Mouse (Mus musculus): ENCODE results near the gene Cbx8.
A peak's percentile ranks its signal among the peaks of the same experiment; 100 is the strongest.

Gene Cbx8

DNA sequence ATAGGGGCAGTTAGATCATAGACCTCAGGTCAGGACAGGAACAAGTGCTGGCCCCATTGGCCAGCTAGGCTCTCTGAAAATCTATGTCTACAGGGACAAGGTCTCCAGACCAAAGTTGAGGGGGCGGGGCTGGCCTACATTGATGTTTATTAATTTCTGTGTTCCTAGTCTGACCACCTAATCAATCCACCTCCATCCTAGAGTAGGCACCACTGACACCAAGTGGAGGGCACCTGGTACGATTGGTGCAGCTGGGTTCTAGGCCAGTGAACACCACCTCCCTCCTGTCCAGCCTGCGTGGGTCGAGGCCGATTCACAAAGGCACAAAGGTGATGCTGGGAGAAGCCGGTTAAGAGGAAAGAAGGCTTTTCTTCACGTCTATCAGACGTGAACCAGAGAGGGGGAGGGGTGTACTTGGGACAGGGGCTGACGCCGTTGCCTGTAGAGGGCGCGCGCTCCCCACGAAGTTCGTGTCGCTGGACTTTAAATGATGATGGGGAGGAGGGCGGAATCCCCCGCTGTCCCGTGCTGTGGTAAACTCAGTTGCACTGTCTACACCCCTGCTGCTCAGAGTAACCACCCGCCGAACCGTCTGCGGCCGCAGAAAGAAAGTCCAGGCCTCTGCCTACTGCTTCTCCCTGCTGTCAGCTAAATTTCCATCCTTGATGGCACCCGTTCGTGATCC lies 6.8 kb downstream of the Cbx8 start:
- DNase-seq = peak; percentile 70 to 85

DNA sequence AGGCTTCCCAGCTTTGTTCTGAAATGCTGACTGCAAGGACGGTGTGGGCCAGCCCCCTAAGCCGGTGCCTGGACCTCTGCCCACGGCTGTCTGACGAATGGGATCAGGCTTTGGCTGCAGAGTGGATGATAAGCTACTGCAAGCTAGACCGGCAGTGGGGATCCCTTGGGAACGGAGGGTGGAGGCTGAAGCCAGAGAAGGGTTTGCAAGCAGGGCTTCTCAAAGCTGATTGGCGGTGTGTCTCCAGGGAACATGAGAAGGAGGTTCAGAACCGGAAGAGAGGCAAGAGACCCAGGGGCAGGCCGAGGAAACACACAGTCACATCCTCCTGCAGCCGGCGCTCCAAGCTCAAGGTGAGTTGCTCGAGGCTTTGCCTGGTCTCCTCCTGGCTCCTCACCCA lies 14.6 kb downstream of the Cbx8 start:
- peak in 1 of 2 experiments; percentile 37 for DNase-seq

DNA sequence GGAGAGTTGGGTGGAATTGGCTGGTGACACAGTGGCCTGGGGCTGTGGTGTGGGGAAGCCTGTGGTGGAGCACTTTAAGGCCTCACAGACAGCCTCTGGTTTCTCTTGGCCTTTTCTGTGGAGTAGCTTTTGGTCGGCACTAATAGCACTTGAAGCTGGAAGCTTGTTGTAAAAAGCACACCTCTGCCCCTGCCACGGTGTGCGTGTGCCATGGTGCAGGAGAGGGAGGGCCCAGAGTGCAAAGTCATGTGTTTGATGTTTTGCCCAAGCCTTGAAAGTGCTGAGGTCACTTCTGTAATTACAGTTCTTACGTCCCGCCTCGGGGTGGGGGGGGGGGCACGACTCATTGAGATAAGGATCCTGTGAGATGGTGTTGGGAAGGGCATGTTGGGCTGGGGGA lies 16.5 kb downstream of the Cbx8 start:
- no peak for DNase-seq

DNA sequence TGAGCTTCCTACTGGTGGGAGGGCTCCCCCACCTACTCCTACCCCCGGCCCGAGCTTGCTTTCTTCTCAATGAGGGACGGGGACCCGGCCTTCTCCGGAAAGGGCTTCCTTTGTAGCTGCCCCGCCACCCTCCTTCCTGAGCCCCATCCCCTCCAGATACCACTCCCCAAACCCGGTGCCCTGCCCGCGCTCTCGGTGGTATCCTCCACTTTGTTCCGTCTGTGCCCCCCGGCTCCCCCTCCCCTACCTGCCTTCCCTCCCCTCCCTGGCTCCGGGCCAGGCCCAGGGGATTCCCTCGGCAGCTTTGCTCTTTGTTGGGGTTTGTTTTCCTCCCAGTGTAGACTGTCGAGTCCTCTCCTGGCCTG lies 17.2 kb downstream of the Cbx8 start:
- no peak for DNase-seq

DNA sequence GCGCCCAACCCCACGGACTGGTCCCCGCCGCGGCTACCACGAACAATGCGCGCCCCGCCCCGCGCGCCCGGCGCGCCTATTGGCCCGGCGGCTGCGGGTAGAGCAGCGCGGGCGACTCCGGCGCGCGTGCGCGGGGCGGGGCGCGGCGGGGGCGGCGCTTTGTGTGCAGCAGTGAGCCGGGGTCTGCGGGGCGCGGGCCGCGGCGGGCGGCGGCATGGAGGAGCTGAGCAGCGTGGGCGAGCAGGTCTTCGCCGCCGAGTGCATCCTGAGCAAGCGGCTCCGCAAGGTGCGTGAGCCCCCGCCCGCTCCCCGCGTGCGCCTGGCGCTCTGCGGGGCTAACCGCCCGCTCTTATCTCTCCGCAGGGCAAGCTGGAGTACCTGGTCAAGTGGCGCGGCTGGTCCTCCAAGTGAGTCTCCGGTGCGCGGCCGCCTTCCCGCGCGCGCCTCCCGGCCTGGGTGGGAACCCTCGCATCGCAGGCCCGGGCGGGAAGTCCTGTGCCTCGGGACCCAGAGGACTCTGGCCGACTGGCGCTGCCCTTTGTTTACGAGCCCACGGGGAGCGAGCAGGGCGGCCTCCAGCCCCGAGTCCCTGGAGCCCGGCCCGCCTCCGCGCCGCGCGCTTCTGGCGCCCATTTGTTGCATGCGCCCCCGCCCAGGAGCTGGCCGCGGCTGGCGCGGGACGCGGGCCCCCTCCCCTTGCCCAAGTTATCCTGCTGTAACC lies 17.7 kb downstream of the Cbx8 start, which contains the start of gene Cbx2:
Gene Cbx2, plus strand, starts transcription at position 68 of the 721 bp plus-strand sequence.
- DNase-seq = peak; percentile 69 to 86

DNA sequence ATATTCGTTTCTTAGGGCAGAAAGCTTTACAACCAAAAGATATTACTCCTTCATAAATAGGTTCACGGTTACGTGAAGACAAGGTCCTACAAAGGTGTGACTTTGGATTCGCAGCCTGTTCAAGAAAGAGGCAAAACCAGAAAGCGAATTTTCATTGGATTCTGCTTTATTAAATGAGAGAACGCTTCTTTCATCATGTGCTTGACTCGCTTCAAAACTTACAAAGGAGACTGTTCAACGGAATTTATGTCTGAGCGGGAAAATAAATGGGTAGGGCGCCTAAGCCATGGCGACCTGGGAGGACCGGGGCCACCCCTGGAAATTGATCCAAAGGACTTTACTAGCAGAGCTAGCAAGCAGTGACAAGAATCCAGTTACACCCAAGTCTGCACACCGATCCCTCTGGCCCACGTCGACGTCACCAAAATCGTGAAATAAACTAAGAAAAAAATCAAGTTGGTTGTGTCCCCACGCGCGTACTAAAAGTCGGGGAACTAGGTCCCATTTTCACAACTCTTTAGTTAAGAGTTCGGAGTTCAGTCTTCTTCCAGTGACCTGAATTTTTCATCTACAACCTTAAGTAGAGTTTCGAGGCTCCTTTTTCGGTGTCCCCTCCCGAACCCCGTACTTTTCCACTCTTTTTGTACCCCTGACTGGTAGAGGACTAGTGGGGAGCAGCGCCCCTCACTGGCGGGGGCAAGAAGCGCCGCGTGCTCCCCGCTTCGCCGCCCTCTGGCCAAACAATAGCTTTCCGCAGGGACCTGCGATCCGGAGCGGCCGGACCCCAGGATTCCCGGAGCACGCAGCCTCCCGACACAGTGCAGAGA lies 18.5 kb downstream of the Cbx8 start:
- no peak for DNase-seq

DNA sequence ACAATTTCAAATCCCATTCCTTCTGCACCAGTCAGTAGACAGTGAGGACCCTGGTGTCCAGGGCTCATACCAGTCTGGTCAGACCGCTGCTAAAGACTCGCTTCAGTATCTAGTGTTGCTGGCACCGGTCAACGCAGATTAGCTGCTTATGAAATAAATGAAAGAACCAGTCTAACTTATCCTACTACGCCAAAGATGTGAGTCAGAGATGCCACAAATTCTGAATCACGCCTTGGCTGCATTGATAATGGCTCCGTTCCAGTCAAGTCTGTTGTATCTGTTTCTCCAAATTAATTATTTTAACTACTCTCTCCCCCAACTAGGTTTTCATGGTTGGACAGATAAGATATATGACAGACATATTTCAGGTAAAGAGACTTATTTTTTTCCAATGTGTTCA lies 19.6 kb downstream of the Cbx8 start:
- no peak for DNase-seq

DNA sequence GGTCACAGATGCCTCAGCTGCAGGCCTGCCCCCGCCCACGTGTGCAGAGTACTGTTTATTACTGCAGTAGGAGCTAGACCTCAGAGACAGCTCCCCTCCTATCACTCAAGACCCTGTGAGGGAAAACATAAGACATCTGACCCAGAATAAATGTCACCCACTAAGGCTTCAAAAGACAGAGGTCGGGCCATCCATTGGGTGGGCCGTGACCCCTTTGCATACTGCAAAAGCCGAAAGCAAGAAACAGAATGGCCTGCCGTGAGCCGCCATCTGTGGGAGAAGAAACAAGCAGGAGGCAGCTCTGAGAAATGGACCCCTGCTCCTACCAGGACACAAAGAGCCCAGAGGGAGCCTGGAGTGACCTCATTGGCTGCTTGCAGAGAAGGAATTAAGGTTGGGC lies 23.3 kb downstream of the Cbx8 start:
- no peak for DNase-seq

DNA sequence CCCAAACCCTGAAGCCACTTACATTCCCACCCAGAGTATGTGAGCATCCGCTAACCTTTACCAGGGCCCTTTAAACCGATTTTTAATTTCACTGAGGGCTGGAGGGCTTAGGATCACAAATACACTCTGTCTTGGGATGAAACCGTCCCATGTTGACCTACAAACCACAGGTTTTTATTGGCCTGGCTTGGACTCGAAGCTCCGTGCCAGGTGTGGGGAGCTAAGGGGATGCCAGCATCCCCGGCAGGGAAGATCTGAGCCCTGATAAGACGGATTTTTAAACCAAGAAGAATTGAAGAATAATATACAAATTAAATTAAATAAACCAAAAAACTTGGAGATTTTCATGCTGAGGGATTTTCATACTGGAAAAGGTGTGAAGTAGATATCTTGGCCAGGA lies 26.3 kb downstream of the Cbx8 start:
- DNase-seq = no peak

DNA sequence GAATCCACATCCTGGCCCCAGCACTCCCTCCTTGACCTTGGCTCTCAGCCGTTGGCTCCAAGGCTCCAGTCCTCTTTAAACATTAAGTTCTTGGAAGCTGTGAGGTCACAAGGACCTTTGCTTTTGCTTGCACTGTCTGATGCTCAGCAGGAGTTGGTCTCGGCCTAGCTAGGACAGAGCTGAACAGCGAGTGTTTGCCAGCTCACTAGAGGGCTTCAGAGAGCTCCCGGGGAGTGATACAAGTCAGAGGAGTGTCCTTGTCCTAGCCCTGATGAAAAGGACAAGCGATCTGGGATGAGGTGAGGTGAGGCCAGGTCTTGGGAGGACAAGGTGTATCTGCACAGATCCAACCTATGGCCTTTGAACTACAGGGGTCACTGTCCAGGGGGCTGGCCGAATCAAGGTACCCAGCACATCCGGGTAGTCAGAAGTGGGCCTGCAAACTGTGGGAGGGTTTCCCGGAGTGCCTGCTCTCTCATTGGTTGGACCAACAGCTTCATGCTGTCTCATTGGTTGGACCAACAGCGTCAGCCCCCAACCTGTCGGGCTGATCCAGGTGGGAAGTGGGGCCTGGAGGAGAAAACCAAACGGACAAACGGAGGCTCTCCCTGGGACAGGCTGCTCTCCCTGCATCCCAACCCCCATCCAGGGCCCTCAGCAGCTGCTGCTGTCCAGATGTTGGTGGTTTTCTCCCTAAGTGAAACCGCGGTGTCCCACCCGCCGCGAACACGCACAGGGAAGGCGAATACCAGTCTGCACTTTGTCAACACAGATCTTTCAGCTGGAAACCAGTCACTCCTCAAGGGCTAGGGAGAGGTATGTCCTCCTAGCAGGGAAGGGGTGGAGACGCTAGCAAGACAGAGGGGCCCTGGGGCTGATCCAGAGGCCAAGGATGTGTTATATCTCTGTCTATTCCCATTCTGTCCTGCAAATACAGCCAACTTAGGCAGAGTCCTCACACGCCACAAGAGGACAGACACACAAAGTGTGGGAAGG lies 33.0 kb downstream of the Cbx8 start:
- DNase-seq = no peak

DNA sequence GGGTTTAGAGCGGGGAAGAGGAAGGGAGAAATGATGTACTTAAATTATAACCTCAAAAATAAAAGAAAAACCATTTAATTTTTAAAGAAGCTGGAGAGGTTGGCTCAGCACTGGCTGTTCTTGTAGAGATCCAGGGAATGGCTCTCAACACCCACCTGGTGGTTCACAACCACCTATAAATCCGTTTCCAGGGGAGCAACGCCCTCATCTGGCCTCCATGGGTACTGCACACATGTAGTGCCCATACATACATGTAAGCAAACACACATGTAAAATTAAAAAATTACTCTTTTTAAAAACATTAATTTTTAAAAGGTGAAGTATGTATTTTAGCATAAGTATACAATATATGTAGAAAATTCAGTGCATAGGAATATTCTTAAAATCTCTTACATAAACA lies 34.3 kb downstream of the Cbx8 start:
- DNase-seq = no peak

DNA sequence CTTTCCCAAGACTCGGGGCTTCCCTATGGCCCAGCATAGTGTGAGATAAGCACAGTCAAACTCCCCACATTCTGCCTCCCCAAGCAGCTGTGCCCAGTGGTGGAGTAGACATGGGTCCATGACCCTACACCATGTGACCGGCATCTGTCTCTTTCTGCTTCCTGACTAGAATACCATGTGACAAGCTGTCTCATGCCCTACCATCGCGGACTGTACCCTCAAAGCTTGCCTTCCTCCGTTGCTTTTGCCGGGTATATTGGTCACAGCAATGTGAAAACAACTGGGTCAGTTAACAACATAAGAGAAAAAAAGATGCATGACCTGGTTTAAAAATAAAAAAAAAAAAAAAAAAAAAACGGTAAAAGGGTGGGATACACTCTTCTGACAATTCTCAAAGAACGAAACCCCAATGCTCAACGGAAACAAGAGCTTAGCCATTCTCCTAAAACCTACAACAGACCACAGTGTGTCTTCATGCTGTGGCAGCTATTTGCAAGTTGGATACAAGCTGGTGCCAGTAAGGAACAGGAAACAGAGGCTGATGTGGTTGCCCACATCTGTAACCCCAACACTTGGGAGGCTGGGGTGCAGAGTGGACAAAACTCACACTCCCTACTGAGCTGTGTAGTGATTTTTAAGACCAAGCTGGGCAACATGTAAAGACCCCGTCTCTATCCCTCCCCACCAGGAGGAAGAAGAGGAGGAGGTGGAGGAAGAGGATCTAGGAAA lies 35.1 kb downstream of the Cbx8 start:
- no peak for DNase-seq

DNA sequence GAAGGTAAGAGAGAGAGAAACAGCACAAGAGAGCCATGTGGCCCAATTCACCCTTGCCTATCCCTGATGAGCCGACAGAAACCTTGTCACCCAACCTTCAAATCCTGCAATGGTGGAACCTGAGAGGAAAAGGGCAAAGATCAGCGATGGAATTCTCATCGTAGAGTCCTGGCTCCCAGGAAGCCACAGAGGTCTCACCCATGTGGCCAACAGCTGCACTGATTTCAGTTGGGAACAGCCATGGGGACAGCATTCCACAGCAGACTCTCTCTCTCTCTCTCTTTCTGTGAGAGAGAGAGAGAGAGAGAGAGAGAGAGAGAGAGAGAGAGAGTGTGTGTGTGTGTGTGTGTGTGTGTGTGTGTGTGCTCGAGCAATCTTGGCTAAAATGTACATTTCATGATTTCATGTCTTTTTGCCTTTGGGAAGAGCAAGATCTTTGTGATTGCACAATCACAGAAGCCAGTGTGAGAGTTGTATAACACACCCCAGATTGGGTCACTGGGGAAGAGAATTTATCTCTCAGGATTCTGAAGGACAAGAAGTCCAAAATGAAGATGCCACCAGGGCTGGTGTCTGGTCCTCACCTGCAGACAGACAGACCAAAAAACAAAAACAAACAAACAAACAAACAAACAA lies 39.2 kb downstream of the Cbx8 start:
- DNase-seq = no peak

DNA sequence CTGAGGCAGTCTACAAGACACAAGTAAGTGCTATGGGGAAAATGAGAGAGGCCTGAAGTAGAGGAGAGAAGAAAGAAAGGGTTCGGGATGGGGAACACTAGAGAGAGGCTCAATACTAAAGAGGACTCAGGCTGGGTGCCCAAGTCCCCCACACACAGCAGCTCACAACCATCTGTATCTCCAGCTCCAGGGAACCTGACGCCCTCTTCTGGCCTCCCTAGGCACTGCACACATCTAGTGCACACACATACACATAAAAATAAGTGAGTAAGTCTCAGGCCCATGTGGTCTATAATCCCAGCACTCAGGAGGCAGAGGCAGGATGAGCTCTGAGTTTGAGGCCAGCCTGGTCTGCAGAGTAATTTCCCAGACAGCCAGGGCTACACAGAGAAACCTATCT lies 39.9 kb downstream of the Cbx8 start:
- DNase-seq = no peak

DNA sequence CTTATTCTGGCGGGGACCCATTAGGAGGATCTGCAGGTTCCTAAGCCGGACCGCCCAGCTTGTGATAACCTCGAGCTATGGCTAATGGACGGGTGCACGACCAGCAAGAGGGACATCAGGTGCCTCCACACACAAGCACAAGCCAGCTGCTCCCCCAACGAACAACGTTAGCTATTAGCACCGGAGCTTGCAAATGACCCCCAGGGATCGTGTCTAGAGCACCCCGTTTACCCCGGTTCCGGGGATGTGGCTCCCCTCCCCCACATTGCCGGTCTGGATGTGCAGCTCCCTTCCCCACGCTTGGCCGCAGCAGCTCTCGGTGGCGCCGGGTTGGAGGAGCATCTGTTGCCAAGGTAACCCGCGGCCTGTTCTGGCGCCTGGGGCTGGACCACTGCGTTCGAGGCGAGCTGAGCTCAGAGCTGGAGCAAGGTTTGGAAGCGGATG lies 41.4 kb downstream of the Cbx8 start:
- no peak for DNase-seq

DNA sequence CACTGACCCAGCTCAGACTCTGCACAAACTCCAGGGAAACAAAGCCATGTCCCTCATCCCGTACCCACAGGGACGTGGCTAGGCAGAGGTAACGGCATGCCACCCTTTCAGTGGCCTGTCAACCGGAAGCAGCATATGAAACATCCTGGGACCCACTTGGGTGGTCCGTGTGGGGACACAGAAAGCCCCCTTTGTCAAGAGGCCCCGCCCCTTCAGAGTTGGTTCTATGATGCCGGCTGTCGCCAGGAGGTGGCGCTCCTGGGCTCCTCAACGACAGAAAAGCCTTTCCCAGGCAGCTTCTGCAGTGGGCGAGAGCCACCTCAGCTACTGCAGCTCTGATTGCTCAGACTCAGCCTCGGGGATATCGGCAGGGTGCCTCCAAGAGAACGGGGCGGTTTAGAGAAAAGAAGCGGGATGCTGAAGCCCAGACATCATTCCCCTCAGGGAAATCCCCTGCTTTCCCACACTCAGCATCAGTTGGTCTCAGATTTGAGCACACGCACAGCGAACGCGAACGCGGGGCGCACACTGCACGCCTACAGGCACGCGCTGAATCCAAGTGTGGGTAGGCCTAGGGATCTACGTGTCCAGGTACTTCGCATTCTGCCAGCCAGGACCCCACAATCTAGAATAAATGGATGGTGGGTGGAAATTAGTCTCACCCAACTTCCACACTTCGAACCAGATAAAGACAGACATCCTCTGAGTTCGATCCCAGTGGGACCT lies 42.1 kb downstream of the Cbx8 start:
- DNase-seq = peak; percentile 51 to 79

DNA sequence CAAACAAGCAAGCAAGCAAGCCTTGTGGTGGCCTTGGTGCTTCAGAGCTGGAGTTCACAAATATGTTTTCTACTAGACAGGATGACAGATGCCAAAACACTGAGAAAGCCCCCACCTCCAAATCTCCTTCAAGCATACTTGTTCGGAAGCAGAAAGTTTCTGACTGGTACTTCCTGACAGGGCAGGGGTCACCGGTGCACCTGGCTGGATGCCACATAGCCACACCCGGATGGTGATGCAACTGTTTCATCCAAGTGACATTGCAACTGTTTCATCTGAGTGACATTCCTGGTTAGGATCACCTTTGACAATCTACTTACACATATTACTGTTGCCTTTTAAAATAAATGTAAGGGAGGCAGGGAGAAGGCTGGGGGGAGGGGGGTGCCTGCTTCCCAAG lies 43.6 kb downstream of the Cbx8 start:
- DNase-seq = no peak

DNA sequence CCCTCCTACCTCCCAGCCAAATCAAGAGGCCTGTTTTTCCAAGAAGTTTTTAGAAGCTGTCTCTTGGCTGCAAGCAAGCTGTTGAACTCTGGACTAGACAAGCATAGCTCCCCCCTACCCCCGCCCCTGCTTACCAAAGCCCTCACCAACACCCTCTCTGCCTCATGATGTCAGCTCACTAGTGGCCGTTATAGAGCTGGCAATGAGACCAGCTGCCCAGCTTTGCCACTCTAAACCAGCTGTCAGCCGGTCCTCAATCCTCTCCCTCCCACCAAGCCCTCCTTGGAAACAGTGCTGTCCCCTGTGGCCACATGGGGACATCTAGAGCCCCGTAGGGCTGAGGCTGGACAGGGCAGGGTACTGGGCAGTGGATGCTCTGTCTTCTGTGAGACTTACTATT lies 45.3 kb downstream of the Cbx8 start:
- no peak for DNase-seq

DNA sequence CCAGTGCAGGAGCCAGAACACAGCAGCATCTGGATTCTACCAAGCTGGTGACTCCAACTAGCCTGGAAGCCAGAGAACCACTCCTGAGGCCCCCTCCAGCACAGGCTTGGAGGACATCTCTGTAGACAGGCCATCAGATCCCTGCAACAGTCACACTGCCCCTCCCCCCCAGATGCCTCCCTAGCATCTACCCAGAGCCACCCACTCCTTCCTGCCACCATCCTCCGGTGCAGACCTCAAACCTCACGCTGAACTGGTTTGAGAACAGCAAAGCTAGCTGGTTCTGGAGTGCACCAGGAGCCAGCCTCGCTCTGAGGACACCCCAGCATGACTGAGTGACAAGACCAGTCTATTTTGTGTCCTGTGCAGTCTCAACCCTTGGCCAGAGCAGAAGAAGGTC lies 48.0 kb downstream of the Cbx8 start:
- DNase-seq = peak in 1 of 2 experiments; percentile 30

DNA sequence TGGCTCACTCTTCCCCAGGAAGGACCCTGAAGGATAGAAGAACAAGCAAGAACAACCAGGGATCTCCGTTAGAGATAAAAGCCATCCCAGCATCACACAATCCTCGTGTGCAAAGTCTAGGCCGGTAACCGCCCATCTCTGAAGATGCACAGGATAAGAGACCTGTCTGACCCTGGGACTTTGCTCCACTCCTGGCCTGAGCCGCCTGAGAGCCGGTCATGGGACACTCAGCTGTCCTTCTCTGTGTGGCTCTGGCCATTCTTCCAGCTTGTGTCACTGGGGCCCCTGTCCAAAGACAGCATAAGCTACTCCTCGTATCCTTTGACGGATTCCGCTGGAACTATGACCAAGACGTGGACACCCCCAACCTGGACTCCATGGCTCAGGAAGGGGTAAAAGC lies 52.8 kb downstream of the Cbx8 start, which contains the start of gene Enpp7:
Gene Enpp7, plus strand, starts transcription at position 190 of the 400 bp plus-strand sequence.
- DNase-seq = no peak
